Mouse (Mus musculus) ES-E14 (cell line): ENCODE measurements around the gene Ccr10.

Experiments
- CHD2 ChIP-seq: IDR thresholded peaks from 2 replicates; pipeline ENCODE4 v1.6.1; 2014; ENCODE audit warnings: mild to moderate bottlenecking, low read depth, low read length, inconsistent platforms
- HCFC1 ChIP-seq: IDR thresholded peaks from 2 replicates; pipeline ENCODE4 v1.6.1; 2012; ENCODE audit warnings: low read length, inconsistent platforms, borderline replicate concordance; ENCODE audit not compliant: insufficient read depth
- ZC3H11A ChIP-seq: IDR thresholded peaks from 2 replicates; pipeline ENCODE4 v1.6.1; 2012; ENCODE audit warnings: low read depth, mild to moderate bottlenecking, inconsistent platforms, low read length, borderline replicate concordance
- ZNF384 ChIP-seq: IDR thresholded peaks from 2 replicates; pipeline ENCODE4 v1.6.1; 2012; ENCODE audit warnings: low read depth, low read length, inconsistent platforms

DNA sequence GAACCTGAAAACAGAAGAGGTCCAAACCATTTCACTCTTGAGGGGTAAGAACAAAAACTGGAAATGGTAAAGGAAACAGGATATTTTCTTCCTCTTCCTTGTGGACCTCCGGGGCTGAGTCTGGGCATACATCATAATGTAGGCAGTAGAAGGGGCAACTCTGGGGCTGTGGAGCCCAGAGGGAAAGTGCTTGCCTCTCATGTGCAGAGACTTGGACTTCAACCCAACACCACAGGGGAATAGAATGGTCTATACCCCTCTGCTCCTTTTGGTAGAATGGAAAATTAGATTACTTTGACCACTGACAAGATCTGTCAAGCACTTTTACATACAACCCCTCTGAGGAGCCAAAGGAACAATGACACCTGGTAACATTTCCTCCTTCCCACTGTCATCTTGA is 19.9 kb upstream of the Ccr10 start:
- TF ChIP-seq ZNF384 (no peak), HCFC1 (no peak), ZC3H11A (no peak), CHD2 (no peak)
